Mouse (Mus musculus) E14TG2a.4 (cell line): ENCODE measurements around the gene Sync.
A peak's percentile ranks its signal among the peaks of the same experiment; 100 is the strongest.

Experiments
- H3K27me3 ChIP-seq: 2 replicates; pipeline ENCODE4 v1.6.1; 2014; ENCODE audit warnings: low read length, control low read depth; ENCODE audit not compliant: insufficient read depth
- H3K36me3 ChIP-seq: 2 replicates; pipeline ENCODE4 v1.6.1; 2014; ENCODE audit warnings: low read length, control low read depth; ENCODE audit not compliant: insufficient read depth
- H3K4me1 ChIP-seq: replicated peaks from 2 replicates; pipeline ENCODE4 v1.6.1; 2014; ENCODE audit warnings: low read depth, low read length, control low read depth
- H3K4me3 ChIP-seq: replicated peaks from 2 replicates; pipeline ENCODE4 v1.5.1; 2014; ENCODE audit warnings: mild to moderate bottlenecking, low read length
- H3K9me3 ChIP-seq: 2 replicates; pipeline ENCODE4 v1.6.1; 2014; ENCODE audit warnings: low read length, control low read depth
- CTCF ChIP-seq: conservative IDR thresholded peaks from 2 replicates; pipeline ENCODE4 v1.5.1; 2014; ENCODE audit warnings: low read length
- NANOG ChIP-seq: IDR thresholded peaks from 2 replicates; pipeline ENCODE4 v1.6.1; 2014; ENCODE audit warnings: borderline replicate concordance, low read length, mixed read lengths
- POU5F1 ChIP-seq: IDR thresholded peaks from 2 replicates; pipeline ENCODE4 v1.6.1; 2014; ENCODE audit warnings: low read length, borderline replicate concordance

Sync gene

DNA sequence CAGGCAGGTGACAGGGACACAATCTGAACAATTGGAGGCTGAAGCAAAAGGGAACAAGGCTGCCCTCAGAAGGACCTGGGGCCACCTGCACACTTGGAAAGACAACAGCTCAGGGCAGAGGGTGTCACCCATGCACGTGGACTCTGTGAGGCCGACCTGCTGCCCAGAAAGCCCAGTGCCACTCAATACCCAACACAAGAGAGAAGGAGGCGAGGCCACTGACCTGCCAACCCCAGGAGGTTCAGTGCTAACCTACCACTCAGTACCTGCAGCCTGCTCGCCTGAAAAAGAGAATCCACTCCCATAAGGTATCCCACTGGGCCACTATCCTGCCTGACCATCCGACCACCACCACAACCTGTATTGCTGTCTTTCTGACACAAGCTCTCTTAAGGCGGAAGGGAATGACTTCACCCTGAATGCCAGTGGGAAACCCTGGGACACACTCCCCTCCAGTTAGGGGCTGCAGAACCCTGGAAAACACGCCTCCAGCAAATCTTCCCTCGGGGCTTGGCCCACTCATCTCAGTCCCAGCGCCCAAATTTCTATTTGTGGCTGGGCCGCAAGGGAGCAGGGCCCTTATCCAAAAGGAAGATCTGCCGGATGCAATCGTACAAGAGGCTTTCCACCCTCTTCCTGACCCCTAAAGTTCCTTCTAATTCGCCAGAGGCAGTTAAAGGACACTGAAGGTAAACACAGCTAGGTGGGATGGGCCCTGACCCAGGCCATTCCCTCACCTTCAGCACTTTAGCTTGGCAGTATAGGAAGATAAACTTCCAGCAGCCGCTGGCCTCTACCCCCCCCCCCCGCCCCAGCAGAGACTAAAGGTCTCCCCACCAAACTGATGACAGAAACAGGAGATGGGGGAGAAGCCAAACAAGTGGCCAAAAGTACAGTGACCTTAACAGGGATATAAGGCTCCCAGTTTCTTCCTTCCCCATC is 40.8 kb upstream of the Sync start:
- H3K9me3 ChIP-seq, result no peaks in the 10 kb centered on the region
- no peak for TF ChIP-seq POU5F1
- TF ChIP-seq NANOG, result no peak
- TF ChIP-seq CTCF, result no peak
- H3K27me3 ChIP-seq, result peaks cover 51% of the 10 kb centered on the region
- peak overlapping the region; percentile 84 for H3K4me3 ChIP-seq
- H3K4me1 ChIP-seq, result peaks cover 91% of the 10 kb centered on the region
- H3K36me3 ChIP-seq, result no peaks in the 10 kb centered on the region

DNA sequence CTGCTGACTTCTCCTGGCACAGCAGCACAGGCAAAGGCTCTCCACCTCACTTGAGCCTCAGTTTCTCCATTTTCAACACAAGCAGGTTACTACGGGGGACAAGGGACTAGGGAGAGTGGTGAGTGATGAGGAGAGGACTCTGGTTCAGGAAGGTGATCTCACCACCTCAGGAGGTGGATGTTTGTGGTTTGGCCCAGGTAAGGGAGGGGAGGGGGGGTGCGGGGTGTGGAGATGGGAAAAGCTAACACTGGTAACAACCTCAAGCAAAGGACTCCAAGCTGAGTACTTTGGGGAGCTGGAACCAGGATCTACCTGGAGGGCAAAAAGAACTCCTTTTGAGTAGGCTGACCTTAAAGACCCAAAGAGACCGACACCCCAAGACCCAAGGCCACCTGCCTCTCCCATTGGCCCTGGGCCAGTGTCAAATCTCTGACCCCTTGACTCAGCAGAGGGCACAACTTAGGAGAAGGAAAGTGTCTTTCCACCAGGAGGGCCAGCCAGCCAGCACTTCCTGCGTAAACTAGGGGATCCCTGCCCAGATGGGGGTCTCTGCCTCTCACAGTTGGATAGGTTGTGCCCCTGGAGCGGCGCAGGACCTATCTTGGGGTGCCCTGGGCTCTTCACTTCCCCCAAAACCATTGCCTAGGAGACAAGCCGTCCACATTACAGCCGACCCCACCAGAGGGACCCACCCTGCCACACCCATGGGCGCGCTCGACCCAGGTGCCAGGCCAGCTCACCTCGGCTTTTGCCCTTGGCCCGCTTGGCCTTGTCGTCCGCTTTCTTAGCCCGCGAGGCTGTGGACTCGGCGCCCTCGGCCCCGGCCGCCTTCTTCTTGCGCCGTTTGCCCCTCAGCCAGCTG is 39.8 kb upstream of the Sync start:
- Histone ChIP-seq H3K36me3 (no peaks in the 10 kb centered on the region), H3K27me3 (peaks cover 54% of the 10 kb centered on the region), H3K9me3 (no peaks in the 10 kb centered on the region), H3K4me3 (peak overlapping the region; percentile 84), H3K4me1 (peaks cover 88% of the 10 kb centered on the region)
- no peak for TF ChIP-seq NANOG
- TF ChIP-seq POU5F1, result no peak
- TF ChIP-seq CTCF, result no peak

DNA sequence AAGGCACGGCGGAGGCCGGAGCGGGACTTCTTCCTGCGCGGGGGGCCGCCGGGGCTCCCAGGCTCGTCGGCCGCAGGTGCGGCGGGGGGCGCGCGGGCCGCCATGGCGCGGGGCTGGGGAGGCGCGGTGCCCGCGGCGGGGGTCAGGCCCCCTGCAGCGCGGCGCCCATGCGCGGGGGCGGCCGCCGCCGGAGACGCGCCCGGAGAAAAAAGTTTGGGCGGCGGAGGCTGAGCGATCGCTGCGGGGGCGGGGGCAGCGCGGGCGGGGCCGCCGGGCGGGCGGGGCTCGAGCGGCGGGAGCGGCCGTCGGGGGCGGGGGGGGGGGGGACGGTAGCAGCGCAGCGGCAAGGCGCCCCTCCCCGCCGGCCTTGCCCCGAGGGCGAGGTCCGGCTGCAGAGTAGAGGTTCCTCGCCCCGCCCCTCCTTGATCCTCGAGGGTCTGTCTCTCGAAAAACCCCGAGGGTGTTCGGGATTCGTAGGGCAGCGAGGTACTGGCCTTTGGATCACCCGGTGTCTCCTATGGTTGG is 39.1 kb upstream of the Sync start:
- Histone ChIP-seq H3K36me3 (no peaks in the 10 kb centered on the region), H3K4me3 (peak overlapping the region; percentile 84), H3K9me3 (no peaks in the 10 kb centered on the region), H3K4me1 (peaks cover 85% of the 10 kb centered on the region), H3K27me3 (peaks cover 59% of the 10 kb centered on the region)
- TF ChIP-seq POU5F1 (no peak), NANOG (no peak), CTCF (no peak)

DNA sequence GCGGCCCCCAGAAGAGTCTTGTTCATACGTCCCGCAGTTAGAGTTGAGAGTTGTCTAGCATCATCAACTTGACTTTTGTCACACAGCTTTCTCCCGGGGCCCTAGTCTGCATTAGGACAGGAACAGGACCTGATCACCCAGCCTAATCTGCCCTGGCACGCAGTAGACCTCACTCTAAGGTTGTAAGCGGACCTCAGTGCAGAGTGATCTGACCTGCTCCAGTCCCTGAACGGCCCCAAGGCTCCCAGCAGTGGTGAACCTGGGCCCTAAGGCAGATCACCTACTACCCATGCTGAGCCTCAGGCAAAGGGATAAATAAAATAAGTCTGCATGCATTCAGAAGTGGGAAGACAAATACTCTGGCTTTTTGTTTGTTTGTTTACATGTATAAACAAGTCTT is 38.1 kb upstream of the Sync start:
- peak overlapping the region; percentile 65; the same call in 1 of the 2 replicates for H3K4me3 ChIP-seq
- peaks cover 79% of the 10 kb centered on the region for H3K4me1 ChIP-seq
- H3K27me3 ChIP-seq, result peaks cover 68% of the 10 kb centered on the region
- no peaks in the 10 kb centered on the region for H3K9me3 ChIP-seq
- TF ChIP-seq CTCF, result no peak
- no peak for TF ChIP-seq NANOG
- TF ChIP-seq POU5F1, result no peak
- no peaks in the 10 kb centered on the region for H3K36me3 ChIP-seq

DNA sequence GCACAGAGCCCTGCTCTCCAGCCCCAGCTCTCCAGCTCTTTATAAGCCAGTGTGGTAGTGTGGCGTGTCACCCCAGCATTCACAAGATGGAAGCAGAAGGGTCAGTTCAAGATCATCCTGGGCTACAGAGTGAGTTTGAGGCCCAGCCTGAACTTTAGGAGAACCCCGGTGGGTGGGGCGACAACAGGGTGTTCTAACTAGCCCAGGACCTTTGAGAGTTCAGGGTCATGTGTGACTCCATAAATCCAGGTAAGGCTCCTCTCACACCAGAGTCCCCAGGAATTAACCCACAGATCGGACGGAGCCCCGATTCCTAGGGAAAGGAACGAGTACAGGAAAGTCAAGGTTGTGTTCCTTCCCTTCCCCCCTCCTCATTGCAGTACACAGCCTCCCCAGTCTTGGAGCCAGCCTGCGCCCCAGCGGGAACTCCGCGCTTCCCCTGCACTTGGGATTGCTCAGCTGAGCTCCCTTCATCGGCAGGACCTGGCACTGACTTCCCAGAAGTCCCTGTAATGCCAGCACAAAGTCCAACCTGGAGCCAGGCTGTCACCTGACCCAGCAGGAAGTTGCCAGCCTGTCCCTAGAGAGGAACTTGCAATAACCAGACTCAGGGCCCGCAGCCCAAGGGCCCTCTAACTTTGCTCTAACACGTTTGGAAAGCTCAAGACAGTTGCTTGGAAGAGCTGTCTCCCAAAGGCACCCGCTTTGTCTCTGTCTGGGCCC is 36.5 kb upstream of the Sync start:
- Histone ChIP-seq H3K4me1 (peaks cover 64% of the 10 kb centered on the region), H3K4me3 (peak overlapping the region; percentile 54), H3K9me3 (no peaks in the 10 kb centered on the region), H3K36me3 (no peaks in the 10 kb centered on the region), H3K27me3 (peaks cover 68% of the 10 kb centered on the region)
- TF ChIP-seq CTCF (no peak), NANOG (no peak), POU5F1 (no peak)

DNA sequence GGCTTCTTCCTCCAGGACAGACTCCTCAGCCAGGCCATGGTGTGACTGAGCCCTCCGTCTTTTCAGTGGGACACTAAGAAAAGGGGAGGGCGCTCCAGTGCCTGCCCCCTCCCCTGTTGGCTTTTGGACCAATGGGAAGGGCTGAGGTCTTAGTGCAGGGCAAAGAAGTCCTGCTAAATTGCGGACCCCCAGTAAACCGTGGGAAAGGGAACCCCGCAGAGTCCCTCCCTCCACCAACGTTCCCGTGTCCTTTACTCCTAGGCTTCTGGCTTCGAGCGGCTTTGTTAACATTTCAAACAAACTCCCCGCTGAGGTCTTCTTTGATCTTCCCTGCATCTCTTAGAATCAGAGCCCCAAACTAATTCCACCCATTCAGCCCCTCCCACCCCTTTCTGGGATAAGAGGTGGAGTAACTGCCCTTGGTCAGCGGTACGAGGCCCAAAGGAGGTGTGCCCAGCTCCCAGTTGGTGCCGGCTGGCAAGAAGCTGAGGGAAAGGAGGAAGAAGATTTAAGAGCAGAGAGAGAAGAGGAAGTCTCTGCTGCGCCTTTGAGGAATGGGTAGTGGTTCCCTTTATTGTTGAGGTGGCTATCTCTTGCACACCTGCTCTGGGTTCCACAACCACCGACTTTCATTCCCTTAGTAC is 35.8 kb upstream of the Sync start:
- Histone ChIP-seq H3K27me3 (peaks cover 70% of the 10 kb centered on the region), H3K36me3 (no peaks in the 10 kb centered on the region)
- TF ChIP-seq POU5F1 (no peak), NANOG (peak; percentile 24; the same call in 1 of the 2 replicates)

DNA sequence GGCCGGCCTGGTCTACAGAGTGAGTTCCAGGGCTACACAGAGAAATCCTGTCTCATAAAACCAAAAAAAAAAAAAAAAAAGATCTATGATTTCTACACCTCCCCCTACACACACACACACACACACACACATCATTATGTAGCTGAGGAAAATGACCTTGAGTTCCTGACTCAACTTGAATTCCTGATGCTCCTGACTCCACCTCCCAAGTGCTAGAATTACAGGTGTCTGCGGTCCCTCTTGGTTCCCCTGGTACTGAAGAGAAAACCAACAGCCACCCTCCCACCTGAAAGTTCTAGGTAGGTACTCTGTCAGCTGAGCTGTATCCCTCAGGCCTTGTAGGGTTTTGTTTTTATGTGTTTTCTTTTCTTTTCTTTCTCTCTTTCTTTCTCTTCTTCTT is 34.9 kb upstream of the Sync start:
- Histone ChIP-seq H3K9me3 (no peaks in the 10 kb centered on the region), H3K4me1 (peaks cover 58% of the 10 kb centered on the region), H3K36me3 (no peaks in the 10 kb centered on the region), H3K4me3 (no peak overlapping the region), H3K27me3 (peaks cover 64% of the 10 kb centered on the region)
- TF ChIP-seq NANOG (no peak), POU5F1 (no peak), CTCF (no peak)

More for the DNA sequence above, 35.8 kb upstream of the Sync start:
- Histone ChIP-seq H3K4me1 (peaks cover 63% of the 10 kb centered on the region), H3K9me3 (no peaks in the 10 kb centered on the region), H3K4me3 (peak overlapping the region; percentile 54)

DNA sequence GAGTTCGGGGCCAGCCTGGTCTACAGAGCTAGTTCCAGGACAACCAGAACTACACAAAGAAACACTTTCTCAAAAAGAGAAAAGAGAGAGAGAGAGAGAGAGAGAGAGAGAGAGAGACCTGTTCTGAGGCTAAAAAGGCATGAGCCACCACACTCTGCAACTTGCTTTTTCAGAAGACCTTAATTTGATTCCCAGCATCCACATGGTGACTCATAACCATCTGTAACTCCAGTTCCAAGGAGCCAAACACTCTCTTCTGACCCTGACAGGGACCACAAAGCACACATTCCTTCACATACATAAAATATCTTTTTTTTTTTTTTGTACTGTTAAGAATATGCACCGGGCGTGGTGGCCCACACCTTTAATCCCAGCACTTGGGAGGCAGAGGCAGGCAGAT is 32.8 kb upstream of the Sync start:
- Histone ChIP-seq H3K36me3 (no peaks in the 10 kb centered on the region), H3K4me3 (no peak overlapping the region), H3K9me3 (no peaks in the 10 kb centered on the region), H3K27me3 (peaks cover 47% of the 10 kb centered on the region), H3K4me1 (peaks cover 55% of the 10 kb centered on the region)
- TF ChIP-seq NANOG (no peak), POU5F1 (no peak), CTCF (no peak)
